Comparison of ENCODE assay signal across 9 mouse cellular contexts in genomic region chr4:41773502-41773901, GRCm38 (mm10). TPM values are rescaled to one million over a fixed set of nuclear protein-coding genes. Genes with fewer than 3 reads are reported as not detected.
DNase-seq lines count a peak whose midpoint lies in the region; ATAC-seq and TF ChIP-seq lines count a peak whose summit lies in the region.
"Not testable (repeated sequence)": the region's sequence is repeated elsewhere in the genome, so short reads cannot be mapped to it uniquely, and the experiment has no call there.
"Had no signal": no experiment of that assay in that cellular context is flagged by ENCODE, and none has a peak within 500 bp of the region (broad histone marks: within the 10 kb centered on the region; RNA-seq: fewer than 3 reads in every experiment).

No protein-coding gene starts in this region.

- WGBS in hindbrain, embryonic 12.5 days: 1% methylated on average over 21 of the region's 25 CpGs

- H3K27ac ChIP-seq in hindbrain, embryonic 12.5 days: peak overlapping the region; percentile 67; the same call in 1 of the 2 replicates
- H3K27ac ChIP-seq in left cerebral cortex, adult 2 months: peak overlapping the region; percentile 89

- H3K4me3 ChIP-seq in hindbrain, embryonic 12.5 days: peak overlapping the region; percentile 44
- H3K4me3 ChIP-seq in left cerebral cortex, adult 2 months: peak overlapping the region; percentile 52

- not testable (repeated sequence) for ATAC-seq in hindbrain, embryonic 12.5 days (ENCODE audit: low FRiP score)

- not testable (repeated sequence) for H3K36me3 ChIP-seq in hindbrain, embryonic 12.5 days

- not testable (repeated sequence) for TF ChIP-seq CTCF in left cerebral cortex, adult 2 months (IDR thresholded peaks at IDR 0.05)

- H3K9me3 ChIP-seq in hindbrain, embryonic 12.5 days (replicated peaks): not testable (repeated sequence)

- H3K4me1 ChIP-seq in hindbrain, embryonic 12.5 days: not testable (repeated sequence)

- peak overlapping the region; percentile 51 for H3K4me2 ChIP-seq in hindbrain, embryonic 12.5 days (replicated peaks)

- peak overlapping the region; percentile 69 for H3K9ac ChIP-seq in hindbrain, embryonic 12.5 days

- DNase-seq in T-cell, adult 2 months (ENCODE audit: low spot score): peak; percentile 59
- DNase-seq in cerebellum, postnatal 36 days: peak; percentile 62 to 66
- DNase-seq in gastrocnemius, postnatal 10 days: peak; percentile 63
- peak; percentile 51 to 53 for DNase-seq in left cerebral cortex, adult 2 months (ENCODE audit: extremely low spot score in 1 of 2, low spot score in 2 of 2)
- DNase-seq in lung, postnatal 25 days (ENCODE audit: low spot score): peak; percentile 76
- peak; percentile 62 for DNase-seq in ovary, postnatal 14 days (ENCODE audit: low spot score)
- peak; percentile 56 for DNase-seq in thymus, postnatal 14 days

- H3K27me3 ChIP-seq in hindbrain, embryonic 12.5 days: not testable (repeated sequence)

- intact Hi-C loops in left cerebral cortex, adult 2 months (cut with DNase I): not testable (repeated sequence)

RNA-seq across cellular contexts. Expression of gene Ccl27a, which starts 0.5 kb away (rescaled TPM):
- 10 to 100 TPM; 25.5 to 33.1 TPM for total RNA-seq in gastrocnemius, postnatal 10 days (2021)
- 133 and 134 TPM in 2 replicates for polyA plus RNA-seq in hindbrain, embryonic 12.5 days (2016; fragmentation: Nextera tagmentation; extraction: Ambion mirVana)
- total RNA-seq in left cerebral cortex, adult 2 months (2021): 100 to 1,000 TPM; 250 to 265 TPM

RNA-seq across cellular contexts. Expression of gene Sigmar1, which starts 17.5 kb away (rescaled TPM):
- 10 to 100 TPM; 15.4 to 17.9 TPM for total RNA-seq in gastrocnemius, postnatal 10 days (2021)
- 54.2 and 58.9 TPM in 2 replicates for polyA plus RNA-seq in hindbrain, embryonic 12.5 days (2016; fragmentation: Nextera tagmentation; extraction: Ambion mirVana)
- 10 to 100 TPM; 58.0 to 58.9 TPM for total RNA-seq in left cerebral cortex, adult 2 months (2021)

RNA-seq across cellular contexts. Expression of gene Galt, which starts 18.5 kb away (rescaled TPM):
- 10 to 100 TPM; 25.2 to 28.1 TPM for total RNA-seq in gastrocnemius, postnatal 10 days (2021)
- 31.0 and 33.4 TPM in 2 replicates for polyA plus RNA-seq in hindbrain, embryonic 12.5 days (2016; fragmentation: Nextera tagmentation; extraction: Ambion mirVana)
- total RNA-seq in left cerebral cortex, adult 2 months (2021): 10 to 100 TPM; 85.8 to 88.5 TPM

RNA-seq across cellular contexts. Expression of gene Arid3c, which starts 42.6 kb away (rescaled TPM):
- total RNA-seq in gastrocnemius, postnatal 10 days (2021): not detected
- polyA plus RNA-seq in hindbrain, embryonic 12.5 days (2016; fragmentation: Nextera tagmentation; extraction: Ambion mirVana): 1.1 TPM in 2 replicates
- under 1 TPM in 1 of 2 experiments, not detected in 1; 0.52 TPM for total RNA-seq in left cerebral cortex, adult 2 months (2021)
- total RNA-seq: layer of hippocampus, adult 8-10 months had no signal

RNA-seq across cellular contexts. Expression of gene Dctn3, which starts 50.5 kb away (rescaled TPM):
- total RNA-seq in gastrocnemius, postnatal 10 days (2021): 10 to 100 TPM; 44.3 to 57.6 TPM
- 191 and 199 TPM in 2 replicates for polyA plus RNA-seq in hindbrain, embryonic 12.5 days (2016; fragmentation: Nextera tagmentation; extraction: Ambion mirVana)
- 100 to 1,000 TPM; 165 TPM for total RNA-seq in left cerebral cortex, adult 2 months (2021)

Comparison
In these comparisons a context has a peak if more than half of its experiments do, and no peak if none do; other contexts are left out.
1. RNA of gene Ccl27a, which starts 0.5 kb away (total RNA-seq): 250 to 265 TPM in left cerebral cortex, adult 2 months; 25.5 to 33.1 TPM in gastrocnemius, postnatal 10 days; every median in the first group is over 4 times any median in the second.
2. Peak in every context shown above with its lines, with median percentiles within 50 percentile points of each other: DNase-seq.